Mouse (Mus musculus) intestine, embryonic 16.5 days (tissue): ENCODE measurements around the gene Ypel2. TPM values are rescaled to one million over a fixed set of nuclear protein-coding genes. Genes with fewer than 3 reads are reported as not detected.

Experiments
- ATAC-seq: fragments of 200-750 bp; cut with Nextera tagmentation; 2 replicates; pipeline ENCODE4 v1.8.0; 2017; ENCODE audit warnings: moderate TSS enrichment, moderate library complexity
- H3K27ac ChIP-seq: fragments of 300-500 bp; sonication (generic); 2 replicates; pipeline ENCODE4 v1.5.1; 2014; ENCODE audit warnings: mild to moderate bottlenecking, low read length
- H3K27me3 ChIP-seq: fragments of 300-500 bp; sonication (generic); replicated peaks from 2 replicates; pipeline ENCODE4 v1.6.1; 2014; ENCODE audit warnings: low read length, control low read depth, mixed read lengths; ENCODE audit not compliant: control insufficient read depth, insufficient read depth
- H3K36me3 ChIP-seq: fragments of 300-500 bp; sonication (generic); 2 replicates; pipeline ENCODE4 v1.6.1; 2014; ENCODE audit warnings: low read length, control low read depth; ENCODE audit not compliant: control insufficient read depth, insufficient read depth
- H3K4me1 ChIP-seq: fragments of 300-500 bp; sonication (generic); 2 replicates; pipeline ENCODE4 v1.6.1; 2014; ENCODE audit warnings: low read length, control low read depth, mixed read lengths; ENCODE audit not compliant: control insufficient read depth, insufficient read depth
- H3K4me2 ChIP-seq: fragments of 300-500 bp; sonication (generic); 2 replicates; pipeline ENCODE4 v1.6.1; 2014; ENCODE audit warnings: low read depth, low read length, control low read depth
- H3K4me3 ChIP-seq: fragments of 300-500 bp; sonication (generic); 2 replicates; pipeline ENCODE4 v1.5.1; 2014; ENCODE audit warnings: mild to moderate bottlenecking, low read length
- H3K9ac ChIP-seq: fragments of 300-500 bp; sonication (generic); 2 replicates; pipeline ENCODE4 v1.6.1; 2014; ENCODE audit warnings: low read depth, low read length
- H3K9me3 ChIP-seq: fragments of 300-500 bp; sonication (generic); 2 replicates; pipeline ENCODE4 v1.6.1; 2016; ENCODE audit warnings: low read length, control low read depth; ENCODE audit not compliant: control insufficient read depth
- whole genome bisulfite sequencing: fragments of 180-500 bp; shearing (Covaris S2); extraction: QIAGEN DNeasy Blood & Tissue Kit; methylation state at CpG from one replicate; pipeline ENCODE4 v1.1.7; 2014; 5-methylcytosine and 5-hydroxymethylcytosine counted together
- polyA plus RNA-seq: library from polyadenylated mRNA; unstranded; fragments of >200 nt; fragmentation: Nextera tagmentation; extraction: Ambion mirVana; gene quantifications from 2 replicates; pipeline ENCODE4 v1.2.1, GENCODE M21; 2015

Ypel2 gene
- polyA plus RNA-seq, 1 experiment from 2014 or later, result 7.5 TPM

GRCm38 (mm10) chr11:86919468-86919867 is 74.0 kb downstream of the Ypel2 start:
- Histone ChIP-seq H3K9me3 (no peaks in the 10 kb centered on the region), H3K27ac (no peak overlapping the region), H3K9ac (no peak overlapping the region), H3K4me3 (no peak overlapping the region), H3K4me1 (peaks cover 23% of the 10 kb centered on the region), H3K27me3 (no peaks in the 10 kb centered on the region), H3K36me3 (no peaks in the 10 kb centered on the region), H3K4me2 (no peak overlapping the region)
- ATAC-seq, result no peak
- WGBS, result 88% methylated on average over 7 of the region's 7 CpGs

GRCm38 (mm10) chr11:86917536-86917935 is 76.0 kb downstream of the Ypel2 start:
- no peaks in the 10 kb centered on the region for H3K9me3 ChIP-seq
- WGBS, result 87% methylated on average over 2 of the region's 2 CpGs
- no peaks in the 10 kb centered on the region for H3K27me3 ChIP-seq
- no peak overlapping the region for H3K4me2 ChIP-seq
- ATAC-seq, result no peak
- no peak overlapping the region for H3K9ac ChIP-seq
- no peak overlapping the region for H3K27ac ChIP-seq
- H3K4me3 ChIP-seq, result no peak overlapping the region
- H3K36me3 ChIP-seq, result no peaks in the 10 kb centered on the region
- peaks cover 21% of the 10 kb centered on the region for H3K4me1 ChIP-seq

GRCm38 (mm10) chr11:86916596-86917249 is 76.8 kb downstream of the Ypel2 start:
- WGBS, result 51% methylated on average over 8 of the region's 8 CpGs
- no peaks in the 10 kb centered on the region for H3K27me3 ChIP-seq
- peak overlapping the region; percentile 53 for H3K27ac ChIP-seq
- H3K9ac ChIP-seq, result no peak overlapping the region
- no peak overlapping the region for H3K4me2 ChIP-seq
- H3K4me1 ChIP-seq, result peaks cover 21% of the 10 kb centered on the region
- H3K9me3 ChIP-seq, result no peaks in the 10 kb centered on the region
- H3K4me3 ChIP-seq, result no peak overlapping the region
- H3K36me3 ChIP-seq, result no peaks in the 10 kb centered on the region
- peak; percentile 88 for ATAC-seq

GRCm38 (mm10) chr11:86914329-86914728 is 79.2 kb downstream of the Ypel2 start:
- ATAC-seq, result no peak
- no peaks in the 10 kb centered on the region for H3K4me1 ChIP-seq
- no peaks in the 10 kb centered on the region for H3K27me3 ChIP-seq
- 85% methylated on average over 9 of the region's 9 CpGs for WGBS
- H3K36me3 ChIP-seq, result no peaks in the 10 kb centered on the region
- H3K4me3 ChIP-seq, result no peak overlapping the region
- no peak overlapping the region for H3K4me2 ChIP-seq
- H3K27ac ChIP-seq, result no peak overlapping the region
- no peaks in the 10 kb centered on the region for H3K9me3 ChIP-seq
- no peak overlapping the region for H3K9ac ChIP-seq

- H3K4me1 ChIP-seq, result 0 out of 2 replicates have a peak, but pooled peaks cover 13% of the 10 kb centered on the region
- no peak overlapping the region for H3K4me2 ChIP-seq
- H3K27ac ChIP-seq, result no peak overlapping the region
- ATAC-seq, result no peak
- no peak overlapping the region for H3K9ac ChIP-seq
- no peaks in the 10 kb centered on the region for H3K9me3 ChIP-seq
- WGBS, result 82% methylated on average over 4 of the region's 4 CpGs
- no peaks in the 10 kb centered on the region for H3K27me3 ChIP-seq
- no peak overlapping the region for H3K4me3 ChIP-seq
- no peaks in the 10 kb centered on the region for H3K36me3 ChIP-seq
Observed at GRCm38 (mm10) chr11:86910244-86910643, 83.3 kb downstream of the Ypel2 start.

GRCm38 (mm10) chr11:86909028-86909427 is 84.5 kb downstream of the Ypel2 start:
- no peak overlapping the region for H3K27ac ChIP-seq
- ATAC-seq, result peak; percentile 38; the same call in 1 of the 2 replicates
- H3K9me3 ChIP-seq, result no peaks in the 10 kb centered on the region
- WGBS, result 61% methylated on average over 6 of the region's 6 CpGs
- H3K4me2 ChIP-seq, result no peak overlapping the region
- no peak overlapping the region for H3K4me3 ChIP-seq
- H3K9ac ChIP-seq, result no peak overlapping the region
- no peaks in the 10 kb centered on the region for H3K36me3 ChIP-seq
- H3K4me1 ChIP-seq, result 0 out of 2 replicates have a peak, but pooled peaks cover 13% of the 10 kb centered on the region
- H3K27me3 ChIP-seq, result no peaks in the 10 kb centered on the region

GRCm38 (mm10) chr11:86907889-86908590 is 85.5 kb downstream of the Ypel2 start:
- no peak for ATAC-seq
- WGBS, result 72% methylated on average over 5 of the region's 5 CpGs
- H3K9ac ChIP-seq, result no peak overlapping the region
- H3K9me3 ChIP-seq, result no peaks in the 10 kb centered on the region
- H3K4me3 ChIP-seq, result no peak overlapping the region
- no peaks in the 10 kb centered on the region for H3K36me3 ChIP-seq
- H3K4me1 ChIP-seq, result 0 out of 2 replicates have a peak, but pooled peaks cover 13% of the 10 kb centered on the region
- no peaks in the 10 kb centered on the region for H3K27me3 ChIP-seq
- H3K27ac ChIP-seq, result peak overlapping the region; percentile 16
- no peak overlapping the region for H3K4me2 ChIP-seq

- ATAC-seq, result peak; percentile 66
- H3K27ac ChIP-seq, result peak overlapping the region; percentile 16
Observed at GRCm38 (mm10) chr11:86906767-86907662, 86.5 kb downstream of the Ypel2 start.

GRCm38 (mm10) chr11:86906257-86906656 is 87.2 kb downstream of the Ypel2 start:
- H3K4me1 ChIP-seq, result 0 out of 2 replicates have a peak, but pooled peaks cover 13% of the 10 kb centered on the region
- H3K27ac ChIP-seq, result no peak overlapping the region
- no peaks in the 10 kb centered on the region for H3K36me3 ChIP-seq
- H3K4me2 ChIP-seq, result no peak overlapping the region
- no peaks in the 10 kb centered on the region for H3K27me3 ChIP-seq
- ATAC-seq, result no peak
- no peak overlapping the region for H3K4me3 ChIP-seq
- no peak overlapping the region for H3K9ac ChIP-seq
- H3K9me3 ChIP-seq, result no peaks in the 10 kb centered on the region
- WGBS, result 90% methylated on average over 6 of the region's 6 CpGs

More at GRCm38 (mm10) chr11:86906767-86907662, 86.5 kb downstream of the Ypel2 start:
- Histone ChIP-seq H3K4me3 (no peak overlapping the region), H3K9me3 (no peaks in the 10 kb centered on the region), H3K4me2 (no peak overlapping the region), H3K36me3 (no peaks in the 10 kb centered on the region), H3K27me3 (no peaks in the 10 kb centered on the region), H3K9ac (no peak overlapping the region), H3K4me1 (0 out of 2 replicates have a peak, but pooled peaks cover 13% of the 10 kb centered on the region)
- 81% methylated on average over 11 of the region's 11 CpGs for WGBS
